Mouse (Mus musculus) liver, embryonic 14.5 days (tissue): ENCODE measurements around the gene Olfr263. TPM values are rescaled to one million over a fixed set of nuclear protein-coding genes. Genes with fewer than 3 reads are reported as not detected.
"Not testable (repeated sequence)": the region's sequence is repeated elsewhere in the genome, so short reads cannot be mapped to it uniquely, and the experiment has no call there.

Experiments used
- ATAC-seq: fragments of 200-750 bp; cut with Nextera tagmentation; 2 replicates; pipeline ENCODE4 v1.8.0; 2017; ENCODE audit warnings: moderate number of reproducible peaks, mild to moderate bottlenecking, moderate library complexity; ENCODE audit not compliant: insufficient read depth
- DNase-seq, 3 experiments: peaks; one replicate each; pipeline ENCODE4 v3.0.0-alpha.2; 2012 to 2013; ENCODE audit warnings: low read depth in 3 of 3, low spot score in 3 of 3
- H3K27ac ChIP-seq: fragments of 300-500 bp; sonication (generic); 2 replicates; pipeline ENCODE4 v1.5.1; 2014; ENCODE audit warnings: moderate library complexity, mild to moderate bottlenecking, control low read depth, inconsistent platforms
- H3K27me3 ChIP-seq: fragments of 300-500 bp; sonication (generic); 2 replicates; pipeline ENCODE4 v1.6.1; 2014; ENCODE audit warnings: mild to moderate bottlenecking, low read length, moderate library complexity; ENCODE audit not compliant: control insufficient read depth, insufficient read depth
- H3K36me3 ChIP-seq: fragments of 300-500 bp; sonication (generic); replicated peaks from 2 replicates; pipeline ENCODE4 v1.6.1; 2014; ENCODE audit warnings: low read depth; ENCODE audit not compliant: control insufficient read depth, insufficient read depth
- H3K4me1 ChIP-seq, 2 experiments: fragments of 200-500 bp in 1 of 2; fragments of 300-500 bp in 1 of 2; sonication (generic) in 1 of 2; replicated peaks; 2 replicates each; pipeline ENCODE4 v1.6.1; 2012 to 2014; ENCODE audit warnings: antibody characterized with exemption in 1 of 2, inconsistent platforms in 1 of 2, low read length in 1 of 2; ENCODE audit not compliant: control insufficient read depth in 2 of 2, insufficient read depth in 2 of 2
- H3K4me2 ChIP-seq: fragments of 300-500 bp; sonication (generic); 2 replicates; pipeline ENCODE4 v1.6.1; 2014; ENCODE audit warnings: low read depth, mild to moderate bottlenecking, control low read depth, moderate library complexity
- H3K4me3 ChIP-seq, 2 experiments: fragments of 200-500 bp in 1 of 2; fragments of 300-500 bp in 1 of 2; sonication (generic) in 1 of 2; 2 replicates each; pipeline ENCODE4 v1.5.1; 2012 to 2014; ENCODE audit warnings: low read depth in 2 of 2, low read length in 2 of 2, mild to moderate bottlenecking in 2 of 2, control low read depth in 1 of 2, inconsistent platforms in 1 of 2, moderate library complexity in 1 of 2; ENCODE audit not compliant: insufficient read depth in 1 of 2
- H3K9ac ChIP-seq: fragments of 300-500 bp; sonication (generic); replicated peaks from 2 replicates; pipeline ENCODE4 v1.6.1; 2014; ENCODE audit warnings: mild to moderate bottlenecking, control low read depth, moderate library complexity
- H3K9me3 ChIP-seq: fragments of 300-500 bp; sonication (generic); 2 replicates; pipeline ENCODE4 v1.6.1; 2016; ENCODE audit warnings: low read length, mixed read lengths; ENCODE audit not compliant: control insufficient read depth
- CTCF ChIP-seq: IDR thresholded peaks from 2 replicates; pipeline ENCODE4 v1.5.1; 2016; ENCODE audit warnings: antibody characterized with exemption, low read depth, control low read depth
- EP300 ChIP-seq: IDR thresholded peaks from 2 replicates; pipeline ENCODE4 v1.6.1; 2016; ENCODE audit warnings: antibody characterized with exemption, low read depth
- WGBS: fragments of 180-500 bp; shearing (Covaris S2); extraction: QIAGEN DNeasy Blood & Tissue Kit; methylation state at CpG from one replicate; pipeline ENCODE4 v1.1.7; 2014; ENCODE audit not compliant: insufficient replicate concordance; 5-methylcytosine and 5-hydroxymethylcytosine counted together
- polyA plus RNA-seq, 2 experiments: library from polyadenylated mRNA; depleted of rRNA in 1 of 2; stranded (reverse) in 1 of 2; unstranded in 1 of 2; fragments of >200 nt; fragmentation: Nextera tagmentation in 1 of 2; extraction: Ambion mirVana in 1 of 2; gene quantifications; 2 replicates each; pipeline versions ENCODE4 v1.2.1 to v1.2.3; 2012 to 2014

The Olfr263 gene
- polyA plus RNA-seq (2012; rRNA removed), result not detected in 2 replicates
- not detected in 2 replicates for polyA plus RNA-seq (2014; fragmentation: Nextera tagmentation; extraction: Ambion mirVana)

GRCm38 (mm10) chr13:21129339-21129738 is at the start of gene Olfr263:
Olfr263 (plus strand) TSS chr13:21129639.
- H3K9me3 ChIP-seq, H3K36me3 ChIP-seq: not testable (repeated sequence)

GRCm38 (mm10) chr13:21082686-21083085 is 46.8 kb upstream of the Olfr263 start:
- Histone ChIP-seq H3K27me3 (no peaks in the 10 kb centered on the region), H3K9ac (no peak overlapping the region), H3K27ac (no peak overlapping the region), H3K9me3 (no peaks in the 10 kb centered on the region), H3K36me3 (no peaks in the 10 kb centered on the region), H3K4me1 (no peaks in the 10 kb centered on the region), H3K4me2 (no peak overlapping the region), H3K4me3 (no peak overlapping the region)
- TF ChIP-seq CTCF (no peak), EP300 (no peak)
- no peak for ATAC-seq
- no peak for DNase-seq
- WGBS, result 42% methylated on average over 2 of the region's 2 CpGs

More at GRCm38 (mm10) chr13:21129339-21129738, at the start of gene Olfr263:
- H3K9ac ChIP-seq, H3K4me1 ChIP-seq, H3K27ac ChIP-seq, DNase-seq, ATAC-seq, H3K27me3 ChIP-seq, H3K4me3 ChIP-seq, H3K4me2 ChIP-seq: not testable (repeated sequence)
- 51% methylated on average over 3 of the region's 3 CpGs for WGBS

GRCm38 (mm10) chr13:21109759-21110158 is 19.7 kb upstream of the Olfr263 start:
- Histone ChIP-seq H3K4me3 (no peak overlapping the region), H3K9me3 (no peaks in the 10 kb centered on the region), H3K27ac (no peak overlapping the region), H3K4me1 (no peaks in the 10 kb centered on the region), H3K4me2 (no peak overlapping the region), H3K27me3 (no peaks in the 10 kb centered on the region), H3K9ac (no peak overlapping the region), H3K36me3 (no peaks in the 10 kb centered on the region)
- WGBS, result 69% methylated on average over 3 of the region's 3 CpGs
- DNase-seq (no peak), ATAC-seq (no peak)
- TF ChIP-seq EP300, result no peak

- no peaks in the 10 kb centered on the region for H3K36me3 ChIP-seq
- H3K4me3 ChIP-seq, result no peak overlapping the region
- H3K27ac ChIP-seq, result no peak overlapping the region
- no peak overlapping the region for H3K4me2 ChIP-seq
- ATAC-seq (no peak), DNase-seq (no peak)
- no peak for TF ChIP-seq CTCF
- no peak for TF ChIP-seq EP300
- no peaks in the 10 kb centered on the region for H3K9me3 ChIP-seq
- H3K27me3 ChIP-seq, result no peaks in the 10 kb centered on the region
- H3K9ac ChIP-seq, result no peak overlapping the region
- no peaks in the 10 kb centered on the region for H3K4me1 ChIP-seq
- whole genome bisulfite sequencing, result 73% methylated on average over 6 of the region's 6 CpGs
Observed at GRCm38 (mm10) chr13:21110441-21110840, 19.0 kb upstream of the Olfr263 start.

- H3K27me3 ChIP-seq, H3K4me3 ChIP-seq, ATAC-seq, H3K36me3 ChIP-seq, H3K4me2 ChIP-seq, H3K9ac ChIP-seq, H3K4me1 ChIP-seq, H3K9me3 ChIP-seq, DNase-seq, H3K27ac ChIP-seq: not testable (repeated sequence)
- WGBS, result 61% methylated on average over 3 of the region's 3 CpGs
Observed at GRCm38 (mm10) chr13:21111183-21111582, 18.3 kb upstream of the Olfr263 start, which contains the start of gene Olfr1369-ps1. Olfr1369-ps1 (plus strand) TSS chr13:21111483.

- ATAC-seq (peak; percentile 70), DNase-seq (no peak)
- H3K27me3 ChIP-seq, result no peaks in the 10 kb centered on the region
- H3K9me3 ChIP-seq, result no peaks in the 10 kb centered on the region
- no peaks in the 10 kb centered on the region for H3K4me1 ChIP-seq
- H3K4me2 ChIP-seq, result no peak overlapping the region
- WGBS, result 20% methylated on average over 4 of the region's 4 CpGs
- no peak overlapping the region for H3K27ac ChIP-seq
- H3K36me3 ChIP-seq, result no peaks in the 10 kb centered on the region
- no peak for TF ChIP-seq CTCF
- TF ChIP-seq EP300, result peak; percentile 63
- no peak overlapping the region for H3K4me3 ChIP-seq
- no peak overlapping the region for H3K9ac ChIP-seq
Observed at GRCm38 (mm10) chr13:21114121-21114520, 15.3 kb upstream of the Olfr263 start.
